Mouse (Mus musculus) activated CD4-positive, CD25-positive, alpha-beta regulatory T cell (primary cell): ENCODE measurements around the gene Chat. TPM values are rescaled to one million over a fixed set of nuclear protein-coding genes. Genes with fewer than 3 reads are reported as not detected.

ENCODE experiments used
- polyA plus RNA-seq, 2 experiments: library from polyadenylated mRNA; unstranded; fragments of 100-300 nt; shearing (Covaris generic); gene quantifications; one replicate each; pipeline ENCODE4 v1.2.1; 2017

Gene Chat
- under 1 TPM in 1 of 2 experiments, not detected in 1; 0.32 TPM for polyA plus RNA-seq

GRCm38 (mm10) chr14:32465889-32466288, at the start of gene Chat:
Gene Chat (minus strand): TSS chr14:32465989.

GRCm38 (mm10) chr14:32513336-32514032, 47.7 kb upstream of the Chat start, which contains the start of gene Ercc6:
Gene Ercc6 (plus strand): TSS chr14:32513521.

GRCm38 (mm10) chr14:32464601-32465505, 936 bp downstream of the Chat start, which contains the start of gene Slc18a3:
Gene Slc18a3 (minus strand): TSS chr14:32464850.

GRCm38 (mm10) chr14:32388196-32388595, 77.6 kb downstream of the Chat start, which contains the start of gene 1700024G13Rik:
Gene 1700024G13Rik (minus strand): TSS chr14:32388391.

Other genes with a start within 250 kb of the Chat start
- gene Ogdhl, start 144.0 kb downstream of the Chat start, polyA plus RNA-seq, result under 1 TPM; 0.07 to 0.20 TPM
- gene 1700024G13Rik, start 77.6 kb downstream of the Chat start, polyA plus RNA-seq, result not detected
- not detected for gene Slc18a3, start 1.1 kb downstream of the Chat start, polyA plus RNA-seq
- gene Ercc6, start 47.5 kb upstream of the Chat start, polyA plus RNA-seq, result 10 to 100 TPM; 27.7 to 33.4 TPM
- gene Prrxl1, start 133.4 kb upstream of the Chat start, polyA plus RNA-seq, result not detected
- not detected for gene 3425401B19Rik, start 219.3 kb upstream of the Chat start, polyA plus RNA-seq